Mouse (Mus musculus): Measurements from ENCODE around the gene Wdr54. TPM values are rescaled to one million over a fixed set of nuclear protein-coding genes. Genes with fewer than 3 reads are reported as not detected.

The Wdr54 gene
- total and polyA plus RNA-seq, 3 experiments: 1.9 to 10.3 (median 7.8) TPM

DNA sequence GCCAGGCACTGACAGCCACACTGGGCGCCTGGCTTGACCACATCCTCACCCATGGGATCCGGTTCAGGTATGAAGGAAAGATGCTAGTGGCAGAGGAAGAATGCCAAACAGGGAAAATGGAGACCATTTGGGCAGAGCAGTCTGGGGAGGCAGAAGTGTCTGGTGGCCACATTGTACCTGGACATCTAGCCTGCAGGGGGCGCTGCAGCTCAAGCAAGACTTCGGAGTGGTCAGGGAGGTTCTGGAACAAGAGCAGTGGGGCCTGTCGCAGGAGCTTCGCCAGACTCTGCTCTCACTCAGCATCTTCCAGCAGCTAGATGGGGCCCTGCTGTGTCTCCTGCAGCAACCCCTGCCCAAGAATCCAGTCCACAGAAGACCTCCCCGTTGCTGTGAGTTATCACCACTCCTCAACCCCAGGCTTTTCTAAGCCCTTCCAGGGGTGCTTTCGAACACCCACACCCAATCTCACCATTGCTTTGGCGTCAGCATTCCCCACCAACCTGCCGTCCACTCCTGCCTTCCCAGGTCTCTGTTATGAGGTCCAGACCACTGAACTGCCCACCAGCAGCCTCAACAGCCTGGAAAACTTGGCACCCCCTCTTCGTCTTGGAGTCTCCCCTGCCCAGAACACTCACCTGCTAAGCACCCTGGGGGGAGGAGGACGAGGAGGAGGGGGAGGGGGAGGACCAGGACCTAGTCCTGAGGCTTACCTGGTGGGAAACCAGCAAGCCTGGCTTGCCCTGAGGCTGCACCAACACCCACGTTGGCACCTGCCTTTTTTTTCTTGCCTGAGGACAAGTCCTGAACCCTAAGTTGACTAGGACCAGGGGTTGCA, 48.4 kb downstream of the Wdr54 start (continued):
- TF ChIP-seq MAZ (IDR thresholded peaks at IDR 0.05; ENCODE audit: low read depth, low read length) (no peak), NELFE (IDR thresholded peaks at IDR 0.05; ENCODE audit: low read depth, low read length) (0 out of 2 replicates have a peak, but pooled peaks have one; percentile 11), UBTF (IDR thresholded peaks at IDR 0.05; ENCODE audit: low read depth, low read length) (no peak), GABPA (IDR thresholded peaks at IDR 0.05; ENCODE audit: insufficient replicate concordance, low read depth, low read length) (no peak), POLR2AphosphoS2 (IDR thresholded peaks at IDR 0.05; ENCODE audit: low read depth, low read length) (no peak), NRF1 (IDR thresholded peaks at IDR 0.05; ENCODE audit: low read depth, low read length) (no peak), ZC3H11A (IDR thresholded peaks at IDR 0.05; ENCODE audit: low read depth, low read length) (no peak), POLR2A (IDR thresholded peaks at IDR 0.05; ENCODE audit: low read depth, low read length) (no peak), ZMIZ1 (IDR thresholded peaks at IDR 0.05; ENCODE audit: low read depth, low read length) (no peak), RAD21 (IDR thresholded peaks at IDR 0.05; ENCODE audit: low read depth, low read length) (peak; percentile 73), JUND (conservative IDR thresholded peaks at IDR 0.05; ENCODE audit: low read depth, low read length) (no peak), SIN3A (IDR thresholded peaks at IDR 0.05; ENCODE audit: low read length) (peak; percentile 34; the same call in 1 of the 2 replicates), ZNF384 (IDR thresholded peaks at IDR 0.05; ENCODE audit: low read depth, low read length) (no peak), TCF12 (IDR thresholded peaks at IDR 0.05; ENCODE audit: low read depth, low read length) (0 out of 2 replicates have a peak, but pooled peaks have one; percentile 11), CHD1 (IDR thresholded peaks at IDR 0.05; ENCODE audit: low read depth, low read length) (no peak), SMC3 (IDR thresholded peaks at IDR 0.05; ENCODE audit: low read depth, low read length) (peak; percentile 70), MYC (IDR thresholded peaks at IDR 0.05; ENCODE audit: low read depth, low read length) (no peak), BHLHE40 (IDR thresholded peaks at IDR 0.05; ENCODE audit: low read depth, low read length) (no peak), MXI1 (IDR thresholded peaks at IDR 0.05; ENCODE audit: low read depth, low read length) (no peak), MAX (IDR thresholded peaks at IDR 0.05; ENCODE audit: low read length) (peak; percentile 60; the same call in 1 of the 2 replicates)

DNA sequence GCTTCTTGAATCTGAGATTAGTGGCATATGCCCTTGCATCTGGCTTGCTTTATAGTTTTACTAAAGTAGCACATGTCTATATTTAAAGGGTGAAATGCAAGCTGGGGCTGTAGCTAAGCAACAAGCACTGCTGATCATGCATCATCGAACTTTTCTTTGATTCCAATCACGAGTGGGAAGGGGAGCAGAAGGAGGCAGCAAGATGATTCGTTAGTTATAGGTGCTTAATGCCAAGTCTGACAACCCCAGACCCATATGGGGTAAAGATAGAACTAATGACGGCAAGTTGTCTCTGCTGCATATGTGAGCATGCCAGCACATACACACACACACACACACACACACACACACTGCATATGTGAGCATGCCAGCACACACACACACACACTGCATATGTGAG, 52.0 kb downstream of the Wdr54 start:
- no peaks in the 10 kb centered on the region for H3K27me3 ChIP-seq (replicated peaks)
- H3K4me1 ChIP-seq (ENCODE audit: control insufficient read depth in 1 of 2, insufficient read depth in 2 of 2): peaks cover 13 to 35% of the 10 kb centered on the region in 2 experiments
- H3K9ac ChIP-seq (ENCODE audit: insufficient read depth, low read depth): no peak overlapping the region
- H3K36me3 ChIP-seq (replicated peaks in 1 of 2; ENCODE audit: control insufficient read depth in 1 of 2, insufficient read depth in 1 of 2, low read length in 1 of 2): peaks cover 6 to 42% of the 10 kb centered on the region in 2 experiments
- H3K4me3 ChIP-seq (replicated peaks in 1 of 3; ENCODE audit: low read depth in 2 of 3, low read length in 2 of 3, poor library complexity in 1 of 3): no peak overlapping the region
- H3K27ac ChIP-seq (ENCODE audit: insufficient read depth, low read depth): no peak overlapping the region
- in situ Hi-C loops (cut with MboI; ENCODE audit: low pct_ligation_motif_present, low pct_unique_long_range_greater_than_20kb, low sequenced_read_pairs): loop anchor here (5.0 kb wide), 2 partner anchors 107 to 192 kb away; no protein-coding TSS in a partner anchor
- no peak for DNase-seq (ENCODE audit: extremely low read depth)
- dilution Hi-C loops (cut with MboI; ENCODE audit: extremely low pct_ligation_motif_present, extremely low pct_unique_long_range_greater_than_20kb, low sequenced_read_pairs): no loop called here
- H3K79me2 ChIP-seq (replicated peaks; ENCODE audit: control insufficient read depth, extremely low read depth, insufficient read depth, poor library complexity, severe bottlenecking): no peaks in the 10 kb centered on the region
- H3K4me2 ChIP-seq (ENCODE audit: insufficient read depth, low read depth, poor library complexity, severe bottlenecking): no peak overlapping the region
- TF ChIP-seq RAD21 (IDR thresholded peaks at IDR 0.05; ENCODE audit: low read depth, low read length): no peak
- TF ChIP-seq MAFK (IDR thresholded peaks at IDR 0.05; ENCODE audit: insufficient replicate concordance, low read length): no peak
- TF ChIP-seq MAX (IDR thresholded peaks at IDR 0.05; ENCODE audit: low read length): no peak
- no peak for TF ChIP-seq SMC3 (IDR thresholded peaks at IDR 0.05; ENCODE audit: low read depth, low read length)
- no peak for TF ChIP-seq USF2 (conservative IDR thresholded peaks at IDR 0.05; ENCODE audit: low read depth, low read length)
- no peak for TF ChIP-seq NRF1 (IDR thresholded peaks at IDR 0.05; ENCODE audit: low read depth, low read length)
- TF ChIP-seq BHLHE40 (IDR thresholded peaks at IDR 0.05; ENCODE audit: low read depth, low read length): no peak
- no peak for TF ChIP-seq GABPA (IDR thresholded peaks at IDR 0.05; ENCODE audit: insufficient replicate concordance, low read depth, low read length)
- no peaks in the 10 kb centered on the region for H3K9me3 ChIP-seq (replicated peaks; ENCODE audit: low read length)

Data from CH12.LX (cell line).